Mouse (Mus musculus) spleen, adult 2 months (tissue): Measurements from ENCODE around the gene Mpig6b. TPM values are rescaled to one million over a fixed set of nuclear protein-coding genes. Genes with fewer than 3 reads are reported as not detected.

Experiments used
- DNase-seq, 2 experiments: peaks; one replicate each; pipeline versions ENCODE4 v3.0.0 to v3.0.0-alpha.2; 2012 to 2021; ENCODE audit warnings: low spot score in 2 of 2, low read depth in 1 of 2
- H3K27ac ChIP-seq: fragments of 200-500 bp; 2 replicates; pipeline ENCODE4 v1.5.1; 2012; ENCODE audit warnings: low read length, inconsistent platforms; ENCODE audit not compliant: insufficient read depth
- H3K27me3 ChIP-seq: fragments of 200-500 bp; 2 replicates; pipeline ENCODE4 v1.6.1; 2012; ENCODE audit warnings: mild to moderate bottlenecking, moderate library complexity, low read length, inconsistent platforms; ENCODE audit not compliant: control insufficient read depth, insufficient read depth
- H3K36me3 ChIP-seq: fragments of 200-500 bp; 2 replicates; pipeline ENCODE4 v1.6.1; 2012; ENCODE audit warnings: mild to moderate bottlenecking, low read length, inconsistent platforms; ENCODE audit not compliant: control insufficient read depth, insufficient read depth
- H3K4me1 ChIP-seq: fragments of 200-500 bp; 2 replicates; pipeline ENCODE4 v1.6.1; 2011; ENCODE audit warnings: inconsistent platforms; ENCODE audit not compliant: control insufficient read depth, insufficient read depth, insufficient read length
- H3K4me3 ChIP-seq: fragments of 200-500 bp; 2 replicates; pipeline ENCODE4 v1.5.1; 2011; ENCODE audit warnings: mild to moderate bottlenecking, inconsistent platforms; ENCODE audit not compliant: insufficient read depth, insufficient read length; ENCODE audit errors: extremely low read depth
- CTCF ChIP-seq: fragments of 200-500 bp; IDR thresholded peaks from 2 replicates; pipeline ENCODE4 v1.5.1; 2011; ENCODE audit warnings: mild to moderate bottlenecking, inconsistent platforms; ENCODE audit not compliant: insufficient read depth, insufficient read length, insufficient replicate concordance; ENCODE audit errors: extremely low read depth
- POLR2A ChIP-seq: fragments of 200-500 bp; IDR thresholded peaks from 2 replicates; pipeline ENCODE4 v1.6.1; 2011; ENCODE audit warnings: low read depth, low read length, inconsistent platforms
- WGBS: fragments of 180-500 bp; shearing (Covaris S2); methylation state at CpG from one replicate; pipeline ENCODE4 v1.1.7; 2018; 5-methylcytosine and 5-hydroxymethylcytosine counted together
- polyA plus RNA-seq: library from polyadenylated mRNA; depleted of rRNA; stranded (reverse); fragments of >200 nt; gene quantifications from 2 replicates; pipeline ENCODE4 v1.2.3, GENCODE M21; 2012

Gene Mpig6b
- polyA plus RNA-seq, 1 experiment, result 4.8 TPM

DNA sequence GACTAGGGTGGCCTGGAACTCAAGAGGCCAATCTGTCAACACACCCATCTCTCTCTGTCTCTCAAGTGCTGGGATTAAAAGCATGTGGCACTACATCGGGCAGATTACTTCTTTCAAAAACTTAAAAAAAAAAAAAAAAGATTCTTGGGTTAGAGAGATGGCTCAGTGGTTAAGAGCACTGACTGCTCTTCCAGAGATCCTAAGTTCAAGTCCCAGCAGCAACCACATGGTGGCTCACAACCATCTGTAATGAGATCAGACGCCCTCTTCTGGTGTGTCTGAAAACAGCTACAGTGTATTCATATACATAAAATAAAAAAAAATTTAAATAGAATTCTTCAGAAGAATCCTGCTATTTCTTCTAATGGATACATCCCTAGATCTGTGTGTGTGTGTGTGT is 22.2 kb upstream of the Mpig6b start:
- peaks cover 5% of the 10 kb centered on the region; the same call in 1 of the 2 replicates for H3K4me1 ChIP-seq
- 48% methylated on average over 2 of the region's 2 CpGs for WGBS
- TF ChIP-seq POLR2A (no peak), CTCF (no peak)

DNA sequence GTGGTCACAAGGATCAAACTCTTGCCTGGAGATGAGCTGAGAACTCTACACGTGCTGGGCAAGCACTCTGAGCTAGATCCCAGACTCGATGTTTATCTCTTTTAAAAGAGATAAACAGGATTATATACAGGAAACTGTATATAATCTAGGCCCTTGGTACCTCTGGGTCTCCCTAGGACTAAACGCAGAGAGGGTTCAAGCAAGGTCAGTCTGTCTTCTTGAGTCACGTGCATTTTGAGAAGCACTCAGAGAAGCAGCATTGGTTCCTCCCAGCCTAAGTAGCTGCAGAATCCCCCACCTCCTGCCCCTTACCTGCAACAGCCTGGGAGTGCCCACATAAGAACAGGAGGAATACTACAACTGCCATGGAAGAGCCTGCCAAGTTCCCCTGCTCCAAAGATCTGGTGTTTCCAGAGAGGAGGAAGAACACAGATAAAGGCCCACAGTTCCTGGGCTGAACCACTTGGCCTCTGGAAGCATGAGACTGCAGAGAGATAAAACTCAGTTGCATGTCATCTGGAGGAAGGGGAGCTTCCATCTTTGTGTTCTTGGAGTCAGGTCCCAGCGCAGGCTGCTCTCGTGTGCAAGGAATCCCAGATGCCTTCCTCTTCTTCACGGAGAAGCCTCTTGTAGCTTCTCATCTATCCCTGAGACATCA is 19.4 kb upstream of the Mpig6b start, which contains the start of gene Ly6g6f:
Gene Ly6g6f, minus strand, starts transcription at position 403 of the 658 bp plus-strand sequence.
- Histone ChIP-seq H3K36me3 (no peaks in the 10 kb centered on the region), H3K4me3 (no peak within 1 kb of the TSS), H3K27me3 (no peaks in the 10 kb centered on the region), H3K4me1 (peaks cover 3% of the 10 kb centered on the region; the same call in 1 of the 2 replicates), H3K27ac (no peak within 1 kb of the TSS)
- TF ChIP-seq CTCF, result no peak
- no peak for TF ChIP-seq POLR2A
- WGBS, result 80% methylated on average over 7 of the region's 7 CpGs
- DNase-seq, result no peak

More for the DNA sequence above, 22.2 kb upstream of the Mpig6b start:
- no peak overlapping the region for H3K27ac ChIP-seq
- H3K27me3 ChIP-seq, result no peaks in the 10 kb centered on the region
- no peak for DNase-seq
- peaks cover 7% of the 10 kb centered on the region for H3K36me3 ChIP-seq
- no peak overlapping the region for H3K4me3 ChIP-seq

DNA sequence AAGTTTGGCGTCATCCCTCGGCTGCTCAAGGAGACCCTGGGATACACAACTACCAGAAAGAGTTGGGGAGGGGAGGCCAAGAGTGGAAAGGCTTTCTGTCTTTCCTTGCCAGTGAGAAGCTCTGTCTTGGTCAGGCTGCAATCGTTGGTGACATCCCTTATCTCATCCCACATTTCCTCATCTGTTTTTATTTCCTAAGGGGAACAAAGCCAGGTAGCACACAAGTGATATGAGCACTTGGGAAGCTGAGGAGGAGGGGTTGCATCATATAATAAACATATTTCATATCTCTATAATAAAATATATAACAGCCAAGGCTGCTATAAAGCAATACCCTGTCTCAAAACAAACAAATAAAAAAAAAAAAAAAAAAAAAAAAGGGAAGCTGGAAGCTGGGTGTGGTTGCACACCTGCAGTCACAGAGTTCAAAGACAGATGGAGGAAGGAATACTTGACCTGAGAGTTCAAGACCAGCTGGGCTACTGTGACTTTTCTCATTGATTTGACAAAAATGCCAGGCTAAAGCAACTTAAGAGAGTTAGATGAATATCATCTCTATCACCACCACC is 18.0 kb upstream of the Mpig6b start:
- 62% methylated on average over 3 of the region's 3 CpGs for WGBS
- DNase-seq, result no peak
- Histone ChIP-seq H3K36me3 (no peaks in the 10 kb centered on the region), H3K4me1 (no peaks in the 10 kb centered on the region), H3K27me3 (no peaks in the 10 kb centered on the region), H3K27ac (no peak overlapping the region), H3K4me3 (no peak overlapping the region)
- no peak for TF ChIP-seq POLR2A
- no peak for TF ChIP-seq CTCF

DNA sequence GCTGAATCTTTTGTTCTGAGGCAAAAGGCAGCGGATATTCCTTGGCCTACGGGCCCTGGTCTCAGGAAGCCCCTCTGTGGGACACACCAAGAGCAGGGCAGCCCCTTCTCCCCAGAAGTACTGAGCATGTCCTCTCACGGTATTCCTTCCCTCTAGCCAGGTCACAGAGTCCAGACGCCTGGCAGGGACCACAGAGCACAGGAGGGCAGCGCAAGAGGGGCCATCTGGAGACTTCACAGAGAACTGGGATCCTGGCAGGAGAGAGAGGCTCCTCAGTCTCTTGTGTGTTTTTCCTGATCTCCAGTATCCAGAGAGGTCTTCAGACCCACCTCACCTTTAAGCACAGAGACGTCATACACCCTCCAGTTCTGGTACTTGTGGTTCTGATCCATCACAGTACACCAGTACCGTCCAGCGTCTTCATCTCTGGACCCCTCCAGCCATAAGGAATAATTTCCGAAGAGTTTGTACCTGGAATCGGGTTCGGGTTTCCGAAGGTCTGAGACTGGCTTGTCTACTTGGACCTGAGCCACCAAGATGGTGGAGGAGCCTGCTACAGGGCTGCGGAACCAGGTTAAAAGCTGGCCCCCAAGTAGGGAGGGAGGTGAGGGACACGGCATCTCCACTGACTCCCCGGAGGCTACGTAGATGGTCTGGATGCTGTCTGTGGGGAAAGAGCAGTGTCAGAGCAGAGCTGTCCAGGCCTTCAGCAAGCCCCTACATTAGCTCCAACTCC is 17.0 kb upstream of the Mpig6b start:
- H3K27ac ChIP-seq, result no peak overlapping the region
- H3K4me3 ChIP-seq, result no peak overlapping the region
- no peaks in the 10 kb centered on the region for H3K27me3 ChIP-seq
- H3K4me1 ChIP-seq, result no peaks in the 10 kb centered on the region
- no peaks in the 10 kb centered on the region for H3K36me3 ChIP-seq
- TF ChIP-seq POLR2A (no peak), CTCF (no peak)
- no peak for DNase-seq
- 92% methylated on average over 16 of the region's 16 CpGs for WGBS

DNA sequence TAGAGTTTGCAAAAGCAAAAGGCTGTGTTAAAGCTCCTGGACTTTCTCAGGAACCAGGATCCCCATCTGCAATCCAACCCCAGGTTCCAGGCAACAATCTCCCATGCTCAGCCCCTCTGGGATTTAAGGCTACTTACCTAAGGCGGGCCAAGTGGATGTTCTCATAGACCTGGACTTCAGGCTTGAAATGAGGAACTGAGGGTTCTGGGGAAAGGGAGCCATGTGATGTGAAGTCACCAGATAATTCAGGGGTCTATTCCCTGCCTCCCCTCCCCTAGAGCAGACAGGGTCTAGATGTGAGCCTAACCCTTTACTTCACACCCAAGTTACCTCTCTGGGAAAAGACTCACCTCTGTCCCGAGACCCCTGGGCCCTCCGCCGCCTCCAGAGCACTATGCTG is 14.7 kb upstream of the Mpig6b start:
- WGBS, result 89% methylated on average over 4 of the region's 4 CpGs
- no peaks in the 10 kb centered on the region; the same call in 1 of the 2 replicates for H3K4me1 ChIP-seq
- TF ChIP-seq POLR2A (no peak), CTCF (no peak)
- H3K36me3 ChIP-seq, result no peaks in the 10 kb centered on the region
- H3K4me3 ChIP-seq, result no peak overlapping the region
- no peaks in the 10 kb centered on the region for H3K27me3 ChIP-seq
- DNase-seq, result no peak
- no peak overlapping the region for H3K27ac ChIP-seq

DNA sequence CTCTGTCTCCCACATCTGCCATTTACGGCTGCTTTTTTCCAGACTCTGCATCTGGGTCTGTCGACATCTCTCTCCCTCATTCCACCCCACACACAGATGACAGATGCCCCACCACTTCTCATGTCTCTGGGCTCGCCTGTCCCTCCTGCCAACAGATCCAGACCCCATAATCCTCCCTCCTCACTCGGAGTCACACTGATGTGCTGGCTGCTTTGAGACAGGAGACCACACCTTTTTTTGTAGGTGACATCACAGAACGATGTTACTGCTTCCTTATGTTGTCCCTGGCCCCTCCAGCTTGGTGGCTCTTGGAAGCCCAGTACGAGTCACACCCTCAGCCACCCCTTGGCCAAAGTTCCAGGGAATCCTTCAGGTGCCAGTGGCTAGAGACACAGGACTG is 14.3 kb upstream of the Mpig6b start:
- no peak for TF ChIP-seq POLR2A
- no peak for TF ChIP-seq CTCF
- DNase-seq, result no peak
- Histone ChIP-seq H3K36me3 (no peaks in the 10 kb centered on the region), H3K4me3 (no peak overlapping the region), H3K27me3 (no peaks in the 10 kb centered on the region), H3K27ac (no peak overlapping the region), H3K4me1 (no peaks in the 10 kb centered on the region; the same call in 1 of the 2 replicates)
- WGBS, result 71% methylated on average over 6 of the region's 6 CpGs
